Mouse (Mus musculus): ENCODE results near the gene Slc12a8. TPM values are rescaled to one million over a fixed set of nuclear protein-coding genes. Genes with fewer than 3 reads are reported as not detected.

The Slc12a8 gene
- polyA plus RNA-seq, 1 experiment: 5.9 TPM

DNA sequence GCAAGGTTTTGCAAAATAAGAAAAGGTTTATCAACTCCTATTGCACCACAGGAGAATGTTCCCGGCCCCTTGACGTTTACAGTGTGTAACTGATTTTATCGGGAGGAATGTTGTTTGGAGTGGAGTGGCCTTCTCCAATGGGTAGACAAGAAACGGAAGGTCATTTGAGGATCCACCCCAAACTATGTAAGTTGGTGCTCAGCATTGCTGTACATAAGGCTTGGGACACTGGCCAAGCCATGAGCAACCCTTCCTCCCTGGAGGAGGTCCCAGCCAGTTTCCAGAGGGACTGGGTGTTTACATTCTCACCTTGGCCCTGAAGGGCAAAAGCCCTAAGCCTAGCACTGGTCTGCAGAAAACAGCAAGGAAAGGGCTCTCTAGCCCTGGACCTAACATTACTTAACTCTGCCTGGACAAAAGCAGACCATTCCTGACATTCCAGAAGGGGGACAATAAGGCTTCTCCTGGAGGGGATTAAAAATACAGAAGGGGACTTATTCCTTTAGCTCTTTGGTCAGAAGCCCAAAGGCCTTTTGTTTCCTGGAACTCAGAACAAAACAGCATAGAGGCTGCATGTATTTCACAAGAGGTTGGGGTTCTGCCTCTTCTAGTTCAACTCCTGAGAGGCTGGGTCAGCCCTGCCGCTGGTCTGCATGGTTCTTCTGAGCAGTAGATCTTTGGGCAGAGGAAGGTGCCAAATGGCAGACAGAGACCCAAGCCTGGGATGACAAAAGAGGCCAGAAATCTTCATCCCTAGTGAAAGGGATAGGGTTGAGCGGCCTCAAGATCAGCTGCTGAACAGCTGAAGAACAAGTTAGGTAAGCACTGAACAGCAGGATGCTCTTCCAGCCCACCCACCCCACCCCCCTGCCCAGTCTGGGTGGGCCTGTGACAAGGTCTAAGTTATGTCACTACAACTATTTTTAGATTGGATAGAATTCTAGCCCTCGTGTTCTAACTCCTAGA, 159.5 kb downstream of the Slc12a8 start:
- Histone ChIP-seq H3K27me3 (ENCODE audit: control insufficient read depth, insufficient read depth, low read length, poor library complexity, severe bottlenecking) (no peaks in the 10 kb centered on the region), H3K36me3 (ENCODE audit: control insufficient read depth, insufficient read depth, low read length, poor library complexity, severe bottlenecking) (no peaks in the 10 kb centered on the region), H3K27ac (ENCODE audit: insufficient read depth, low read length) (no peak overlapping the region), H3K9me3 (replicated peaks; ENCODE audit: control insufficient read depth, insufficient read depth, low read length, poor library complexity, severe bottlenecking) (no peaks in the 10 kb centered on the region), H3K9ac (ENCODE audit: low read depth, poor library complexity, severe bottlenecking) (no peak overlapping the region), H3K4me1 (ENCODE audit: control insufficient read depth, insufficient read depth, low read length) (peaks cover 7% of the 10 kb centered on the region), H3K4me3 (ENCODE audit: low read depth, low read length) (no peak overlapping the region)
- TF ChIP-seq CTCF (IDR thresholded peaks at IDR 0.05; ENCODE audit: low read depth, low read length) (no peak), POLR2A (IDR thresholded peaks at IDR 0.05; ENCODE audit: insufficient read depth, low read length) (no peak), EP300 (IDR thresholded peaks at IDR 0.05; ENCODE audit: insufficient read depth, low read depth, low read length) (no peak)

DNA sequence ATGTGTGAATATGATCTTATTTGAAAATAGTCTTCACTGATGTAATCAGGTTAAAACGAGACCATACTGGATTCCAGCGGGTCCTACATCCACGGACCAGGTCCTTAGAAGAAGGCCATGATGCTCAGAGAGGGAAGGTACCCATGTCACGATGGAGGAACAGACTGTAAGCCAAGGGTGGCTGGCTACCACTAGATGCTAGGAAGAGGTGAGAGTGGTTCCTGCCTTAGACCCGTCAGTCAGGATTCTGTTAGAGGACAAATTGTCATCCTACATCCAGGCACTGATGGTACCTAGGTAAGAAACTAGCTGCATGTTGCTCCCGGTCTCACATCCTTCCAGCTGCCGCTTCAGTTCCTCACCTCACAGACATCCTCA, 160.2 kb downstream of the Slc12a8 start:
- peaks cover 7% of the 10 kb centered on the region for H3K4me1 ChIP-seq (ENCODE audit: control insufficient read depth, insufficient read depth, low read length)
- H3K4me3 ChIP-seq (ENCODE audit: low read depth, low read length): no peak overlapping the region
- TF ChIP-seq CTCF (IDR thresholded peaks at IDR 0.05; ENCODE audit: low read depth, low read length) (no peak), EP300 (IDR thresholded peaks at IDR 0.05; ENCODE audit: insufficient read depth, low read depth, low read length) (no peak), POLR2A (IDR thresholded peaks at IDR 0.05; ENCODE audit: insufficient read depth, low read length) (no peak)
- H3K27ac ChIP-seq (ENCODE audit: insufficient read depth, low read length): no peak overlapping the region
- H3K27me3 ChIP-seq (ENCODE audit: control insufficient read depth, insufficient read depth, low read length, poor library complexity, severe bottlenecking): no peaks in the 10 kb centered on the region
- H3K9me3 ChIP-seq (replicated peaks; ENCODE audit: control insufficient read depth, insufficient read depth, low read length, poor library complexity, severe bottlenecking): no peaks in the 10 kb centered on the region
- H3K9ac ChIP-seq (ENCODE audit: low read depth, poor library complexity, severe bottlenecking): no peak overlapping the region
- H3K36me3 ChIP-seq (ENCODE audit: control insufficient read depth, insufficient read depth, low read length, poor library complexity, severe bottlenecking): no peaks in the 10 kb centered on the region

DNA sequence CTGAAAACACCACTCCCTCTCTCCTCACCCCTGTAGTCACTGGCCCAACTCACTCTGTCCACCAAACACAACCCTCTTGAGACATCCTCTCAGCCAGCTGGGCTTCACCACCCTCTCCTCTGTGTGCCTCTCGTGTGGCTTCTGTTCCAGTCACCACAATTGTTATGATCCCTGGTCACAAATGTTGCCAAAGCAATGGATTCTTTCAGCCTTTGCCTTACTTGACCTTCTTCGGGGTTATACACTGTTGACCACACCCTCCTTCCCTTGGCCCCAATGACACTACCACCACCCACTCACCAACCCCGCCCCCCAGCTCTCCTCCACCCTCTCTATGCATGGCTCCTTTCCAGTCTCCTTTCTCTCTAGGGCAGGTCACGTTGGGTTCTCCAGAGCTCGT, 160.8 kb downstream of the Slc12a8 start:
- no peak overlapping the region for H3K9ac ChIP-seq (ENCODE audit: low read depth, poor library complexity, severe bottlenecking)
- H3K4me3 ChIP-seq (ENCODE audit: low read depth, low read length): no peak overlapping the region
- no peaks in the 10 kb centered on the region for H3K27me3 ChIP-seq (ENCODE audit: control insufficient read depth, insufficient read depth, low read length, poor library complexity, severe bottlenecking)
- no peaks in the 10 kb centered on the region for H3K36me3 ChIP-seq (ENCODE audit: control insufficient read depth, insufficient read depth, low read length, poor library complexity, severe bottlenecking)
- H3K4me1 ChIP-seq (ENCODE audit: control insufficient read depth, insufficient read depth, low read length): peaks cover 7% of the 10 kb centered on the region
- no peaks in the 10 kb centered on the region for H3K9me3 ChIP-seq (replicated peaks; ENCODE audit: control insufficient read depth, insufficient read depth, low read length, poor library complexity, severe bottlenecking)
- TF ChIP-seq EP300 (IDR thresholded peaks at IDR 0.05; ENCODE audit: insufficient read depth, low read depth, low read length): no peak
- no peak overlapping the region for H3K27ac ChIP-seq (ENCODE audit: insufficient read depth, low read length)

DNA sequence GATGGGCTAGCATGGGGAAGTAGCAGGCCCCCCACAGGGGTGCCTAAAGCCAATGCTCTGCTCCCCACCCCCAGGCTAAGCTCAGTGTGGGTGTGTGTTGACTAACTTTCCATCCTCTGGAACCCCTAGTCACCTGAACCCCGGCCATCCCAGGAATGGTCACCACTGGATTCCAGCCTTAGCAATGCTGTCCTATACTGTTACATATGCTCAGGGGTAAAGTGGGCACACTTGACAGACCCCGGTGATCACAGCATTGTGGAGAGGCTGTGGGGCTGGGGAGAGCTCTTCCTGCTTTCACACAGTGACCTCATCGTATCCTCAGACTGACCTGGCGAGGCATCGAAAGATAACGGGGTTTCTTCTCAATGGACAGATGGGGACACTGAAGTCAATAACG, 163.1 kb downstream of the Slc12a8 start:
- Histone ChIP-seq H3K4me1 (ENCODE audit: control insufficient read depth, insufficient read depth, low read length) (peaks cover 8% of the 10 kb centered on the region), H3K27ac (ENCODE audit: insufficient read depth, low read length) (no peak overlapping the region), H3K9ac (ENCODE audit: low read depth, poor library complexity, severe bottlenecking) (no peak overlapping the region), H3K27me3 (ENCODE audit: control insufficient read depth, insufficient read depth, low read length, poor library complexity, severe bottlenecking) (peaks cover 7% of the 10 kb centered on the region; the same call in 1 of the 2 replicates), H3K36me3 (ENCODE audit: control insufficient read depth, insufficient read depth, low read length, poor library complexity, severe bottlenecking) (no peaks in the 10 kb centered on the region), H3K4me3 (ENCODE audit: low read depth, low read length) (no peak overlapping the region), H3K9me3 (replicated peaks; ENCODE audit: control insufficient read depth, insufficient read depth, low read length, poor library complexity, severe bottlenecking) (no peaks in the 10 kb centered on the region)
- TF ChIP-seq CTCF (IDR thresholded peaks at IDR 0.05; ENCODE audit: low read depth, low read length): no peak

DNA sequence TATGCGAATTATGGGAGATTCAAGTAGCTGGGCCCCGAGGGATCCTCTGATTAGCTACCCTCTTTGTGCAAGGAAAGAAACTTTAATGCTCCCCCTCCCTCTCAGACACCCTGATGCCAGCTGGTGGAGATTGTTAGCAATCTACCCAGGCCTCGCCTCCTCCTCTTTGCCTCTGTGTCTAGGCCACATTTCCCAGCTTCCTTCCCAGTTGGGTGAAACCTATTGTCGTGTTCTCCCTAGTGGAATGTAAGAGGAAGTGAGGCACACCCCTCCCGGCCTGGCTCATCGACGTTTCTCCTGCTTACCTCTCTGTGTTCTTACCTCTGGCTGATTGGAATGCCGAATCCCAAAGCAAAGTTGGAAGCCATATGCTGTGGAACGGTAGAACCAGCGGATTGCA, 163.7 kb downstream of the Slc12a8 start:
- no peak overlapping the region for H3K27ac ChIP-seq (ENCODE audit: insufficient read depth, low read length)
- peaks cover 10% of the 10 kb centered on the region for H3K4me1 ChIP-seq (ENCODE audit: control insufficient read depth, insufficient read depth, low read length)
- H3K27me3 ChIP-seq (ENCODE audit: control insufficient read depth, insufficient read depth, low read length, poor library complexity, severe bottlenecking): peaks cover 7% of the 10 kb centered on the region; the same call in 1 of the 2 replicates
- no peak overlapping the region for H3K9ac ChIP-seq (ENCODE audit: low read depth, poor library complexity, severe bottlenecking)
- no peak overlapping the region for H3K4me3 ChIP-seq (ENCODE audit: low read depth, low read length)
- H3K36me3 ChIP-seq (ENCODE audit: control insufficient read depth, insufficient read depth, low read length, poor library complexity, severe bottlenecking): no peaks in the 10 kb centered on the region
- TF ChIP-seq EP300 (IDR thresholded peaks at IDR 0.05; ENCODE audit: insufficient read depth, low read depth, low read length) (no peak), CTCF (IDR thresholded peaks at IDR 0.05; ENCODE audit: low read depth, low read length) (no peak), POLR2A (IDR thresholded peaks at IDR 0.05; ENCODE audit: insufficient read depth, low read length) (no peak)
- H3K9me3 ChIP-seq (replicated peaks; ENCODE audit: control insufficient read depth, insufficient read depth, low read length, poor library complexity, severe bottlenecking): no peaks in the 10 kb centered on the region

DNA sequence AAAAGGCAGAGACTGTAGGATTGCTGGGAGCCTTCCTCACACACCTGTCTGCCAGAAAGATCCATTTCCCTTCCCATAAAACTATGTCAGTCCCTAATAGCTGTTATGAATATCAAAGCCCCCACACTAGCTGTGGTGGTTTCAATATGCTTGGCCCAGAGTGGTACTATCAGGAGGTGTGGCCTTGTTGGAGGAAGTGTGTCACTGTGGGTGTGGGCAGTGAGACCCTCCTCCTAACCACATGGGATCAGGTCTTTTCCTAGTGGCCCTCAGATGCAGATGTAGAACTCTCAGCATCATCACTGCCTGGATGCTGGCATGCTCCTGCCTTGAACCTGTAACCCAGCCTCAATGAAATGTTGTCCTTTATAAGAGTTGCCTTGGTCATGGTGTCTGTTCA, 164.5 kb downstream of the Slc12a8 start:
- H3K4me3 ChIP-seq (ENCODE audit: low read depth, low read length): no peak overlapping the region
- H3K27me3 ChIP-seq (ENCODE audit: control insufficient read depth, insufficient read depth, low read length, poor library complexity, severe bottlenecking): peaks cover 8% of the 10 kb centered on the region; the same call in 1 of the 2 replicates
- peaks cover 9% of the 10 kb centered on the region for H3K4me1 ChIP-seq (ENCODE audit: control insufficient read depth, insufficient read depth, low read length)
- H3K27ac ChIP-seq (ENCODE audit: insufficient read depth, low read length): no peak overlapping the region
- H3K36me3 ChIP-seq (ENCODE audit: control insufficient read depth, insufficient read depth, low read length, poor library complexity, severe bottlenecking): no peaks in the 10 kb centered on the region
- H3K9ac ChIP-seq (ENCODE audit: low read depth, poor library complexity, severe bottlenecking): no peak overlapping the region
- no peak for TF ChIP-seq POLR2A (IDR thresholded peaks at IDR 0.05; ENCODE audit: insufficient read depth, low read length)
- TF ChIP-seq CTCF (IDR thresholded peaks at IDR 0.05; ENCODE audit: low read depth, low read length): no peak
- TF ChIP-seq EP300 (IDR thresholded peaks at IDR 0.05; ENCODE audit: insufficient read depth, low read depth, low read length): no peak
- no peaks in the 10 kb centered on the region for H3K9me3 ChIP-seq (replicated peaks; ENCODE audit: control insufficient read depth, insufficient read depth, low read length, poor library complexity, severe bottlenecking)

Measured in ES-Bruce4 (cell line).